Mouse (Mus musculus): ENCODE measurements around the gene Setd2. TPM values are rescaled to one million over a fixed set of nuclear protein-coding genes. Genes with fewer than 3 reads are reported as not detected.
A peak's percentile ranks its signal among the peaks of the same experiment; 100 is the strongest.

The Setd2 gene
- total and polyA plus RNA-seq, 3 experiments, result 28.2 to 105 (median 59.2) TPM

DNA sequence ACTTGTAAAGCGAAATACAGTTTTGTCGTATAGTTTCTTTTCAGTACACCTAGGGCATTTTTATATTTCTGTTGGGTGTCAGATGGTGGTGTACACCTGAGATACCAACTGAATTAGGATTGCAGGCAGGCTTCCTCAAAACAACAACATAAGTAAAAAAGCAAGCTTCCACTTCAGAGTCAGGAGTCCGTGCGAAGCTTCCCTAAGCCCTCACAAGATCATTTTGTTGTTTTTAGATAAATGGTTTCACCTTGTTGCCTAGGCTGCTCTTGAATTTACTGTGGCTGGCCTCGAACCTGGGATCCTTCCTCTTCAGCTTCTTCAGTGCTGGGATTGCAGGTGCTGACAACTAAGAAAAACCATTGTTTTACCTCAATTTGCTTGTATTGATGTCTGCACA lies 1.2 kb downstream of the Setd2 start:
- peak overlapping the region; percentile 100 for H3K9ac ChIP-seq (ENCODE audit: control insufficient read depth, low read depth, low read length, poor library complexity, severe bottlenecking)
- peak; percentile 57 for DNase-seq (ENCODE audit: low read depth, low spot score)
- peaks cover 13 to 26% of the 10 kb centered on the region in 2 experiments for H3K4me1 ChIP-seq (ENCODE audit: control insufficient read depth in 1 of 2, insufficient read depth in 2 of 2, low read length in 2 of 2)
- peaks cover 12 to 55% of the 10 kb centered on the region in 2 experiments for H3K36me3 ChIP-seq (ENCODE audit: control insufficient read depth in 1 of 2, insufficient read depth in 2 of 2, low read length in 2 of 2)
- peak overlapping the region; percentile 92 to 98 for H3K4me3 ChIP-seq (ENCODE audit: control insufficient read depth in 1 of 2, insufficient read depth in 1 of 2, low read depth in 2 of 2, low read length in 2 of 2)
- no peaks in the 10 kb centered on the region for H3K9me3 ChIP-seq (replicated peaks; ENCODE audit: insufficient read depth, low read length)
- H3K27ac ChIP-seq (ENCODE audit: control insufficient read depth, low read depth, low read length), result no peak overlapping the region
- H3K79me2 ChIP-seq (ENCODE audit: control insufficient read depth, insufficient read depth, low read length, poor library complexity), result peaks cover 64% of the 10 kb centered on the region
- H3K27me3 ChIP-seq (ENCODE audit: control insufficient read depth in 1 of 2, insufficient read depth in 2 of 2, low read length in 2 of 2), result no peaks in the 10 kb centered on the region
- TF ChIP-seq TBP (IDR thresholded peaks at IDR 0.05; ENCODE audit: low read depth, low read length) (no peak), GATA1 (IDR thresholded peaks at IDR 0.05; ENCODE audit: low read depth, low read length) (no peak), SIN3A (IDR thresholded peaks at IDR 0.05; ENCODE audit: low read length) (peak; percentile 8; the same call in 1 of the 2 replicates)

DNA sequence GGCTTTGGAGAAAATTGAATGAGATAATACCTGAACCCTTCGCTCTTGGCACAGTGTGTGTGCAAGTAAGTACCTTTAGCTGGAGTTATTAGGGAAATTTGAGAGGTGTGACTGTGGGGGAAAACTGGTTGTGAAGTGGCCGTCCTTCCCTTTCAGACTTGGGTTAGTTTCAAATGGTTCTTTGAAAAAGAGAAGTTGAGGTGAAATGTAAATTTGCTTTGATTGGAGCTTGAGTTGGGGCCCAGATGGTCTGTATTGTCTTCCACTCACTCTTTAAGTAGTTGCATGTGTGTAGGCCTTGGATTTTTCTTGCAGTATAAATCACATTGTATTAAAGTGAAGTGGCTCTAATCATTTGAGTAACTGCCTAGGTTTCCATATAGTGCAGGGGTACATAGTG lies 2.7 kb downstream of the Setd2 start:
- peaks cover 15 to 55% of the 10 kb centered on the region in 2 experiments for H3K36me3 ChIP-seq (ENCODE audit: control insufficient read depth in 1 of 2, insufficient read depth in 2 of 2, low read length in 2 of 2)
- peaks cover 74% of the 10 kb centered on the region for H3K79me2 ChIP-seq (ENCODE audit: control insufficient read depth, insufficient read depth, low read length, poor library complexity)
- H3K4me3 ChIP-seq (ENCODE audit: control insufficient read depth in 1 of 2, insufficient read depth in 1 of 2, low read depth in 2 of 2, low read length in 2 of 2), result no peak overlapping the region
- TF ChIP-seq POLR2AphosphoS2 (IDR thresholded peaks at IDR 0.05; ENCODE audit: low read length), result no peak
- TF ChIP-seq RCOR1 (IDR thresholded peaks at IDR 0.05; ENCODE audit: low read depth, low read length), result peak; percentile 55; the same call in 1 of the 2 replicates
- H3K9me3 ChIP-seq (replicated peaks; ENCODE audit: insufficient read depth, low read length), result no peaks in the 10 kb centered on the region
- no peak overlapping the region for H3K9ac ChIP-seq (ENCODE audit: control insufficient read depth, low read depth, low read length, poor library complexity, severe bottlenecking)
- no peak overlapping the region for H3K27ac ChIP-seq (ENCODE audit: control insufficient read depth, low read depth, low read length)
- peak; percentile 50 for DNase-seq (ENCODE audit: low read depth, low spot score)
- peaks cover 13 to 26% of the 10 kb centered on the region in 2 experiments for H3K4me1 ChIP-seq (ENCODE audit: control insufficient read depth in 1 of 2, insufficient read depth in 2 of 2, low read length in 2 of 2)
- H3K27me3 ChIP-seq (ENCODE audit: control insufficient read depth in 1 of 2, insufficient read depth in 2 of 2, low read length in 2 of 2), result no peaks in the 10 kb centered on the region

DNA sequence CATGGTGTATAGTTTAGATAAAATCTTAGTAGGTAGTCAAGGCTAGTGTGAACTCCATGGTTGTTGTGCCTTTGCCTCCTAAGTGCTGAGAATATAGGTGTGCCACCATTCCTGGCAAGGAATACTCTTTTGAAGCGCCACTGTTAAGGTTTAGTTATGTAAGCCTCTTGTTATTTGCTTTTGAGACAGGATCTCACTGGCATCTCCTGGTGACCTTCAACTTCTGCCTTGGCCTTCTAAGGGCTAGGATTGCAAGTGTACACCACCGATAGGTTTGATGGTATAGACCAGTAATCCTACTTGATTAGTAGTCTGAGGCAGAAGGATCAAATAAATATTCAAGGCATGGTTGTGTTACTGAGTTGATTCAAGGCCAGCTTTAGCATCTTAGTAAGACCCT lies 4.2 kb downstream of the Setd2 start:
- Histone ChIP-seq H3K4me3 (ENCODE audit: control insufficient read depth in 1 of 2, insufficient read depth in 1 of 2, low read depth in 2 of 2, low read length in 2 of 2) (no peak overlapping the region), H3K9ac (ENCODE audit: control insufficient read depth, low read depth, low read length, poor library complexity, severe bottlenecking) (no peak overlapping the region), H3K4me1 (ENCODE audit: control insufficient read depth in 1 of 2, insufficient read depth in 2 of 2, low read length in 2 of 2) (peaks cover 20 to 21% of the 10 kb centered on the region in 2 experiments), H3K79me2 (ENCODE audit: control insufficient read depth, insufficient read depth, low read length, poor library complexity) (peaks cover 85% of the 10 kb centered on the region), H3K27ac (ENCODE audit: control insufficient read depth, low read depth, low read length) (no peak overlapping the region), H3K9me3 (replicated peaks; ENCODE audit: insufficient read depth, low read length) (no peaks in the 10 kb centered on the region), H3K36me3 (ENCODE audit: control insufficient read depth in 1 of 2, insufficient read depth in 2 of 2, low read length in 2 of 2) (peaks cover 15 to 47% of the 10 kb centered on the region in 2 experiments), H3K27me3 (ENCODE audit: control insufficient read depth in 1 of 2, insufficient read depth in 2 of 2, low read length in 2 of 2) (no peaks in the 10 kb centered on the region)
- no peak for TF ChIP-seq GABPA (IDR thresholded peaks at IDR 0.05; ENCODE audit: low read depth, low read length)
- DNase-seq (ENCODE audit: low read depth, low spot score), result no peak

DNA sequence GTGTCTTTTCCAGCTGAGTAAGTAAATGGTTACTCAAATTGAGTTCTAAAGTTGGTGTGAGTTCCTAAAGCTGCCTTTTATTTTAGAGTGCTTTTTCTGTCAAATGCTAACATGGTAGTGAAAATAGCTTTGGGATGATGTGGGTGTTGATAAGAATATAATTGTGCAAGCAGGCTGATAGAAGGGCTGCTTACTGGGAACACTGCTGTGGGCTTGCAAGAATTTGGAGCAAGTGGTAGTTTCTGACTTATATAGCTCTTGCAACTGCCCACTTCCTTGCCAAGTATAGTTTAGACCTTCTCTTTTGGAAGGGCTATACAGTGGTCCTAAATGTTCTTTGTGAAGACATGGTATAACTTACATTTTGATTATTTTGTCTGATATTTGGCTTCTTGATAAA lies 6.1 kb downstream of the Setd2 start:
- no peak for TF ChIP-seq E2F4 (IDR thresholded peaks at IDR 0.05; ENCODE audit: borderline replicate concordance, low read depth, low read length)
- no peak for TF ChIP-seq BHLHE40 (IDR thresholded peaks at IDR 0.05; ENCODE audit: borderline replicate concordance, low read depth, low read length)
- TF ChIP-seq TCF12 (IDR thresholded peaks at IDR 0.05; ENCODE audit: low read depth, low read length), result no peak
- no peak for TF ChIP-seq HCFC1 (IDR thresholded peaks at IDR 0.05; ENCODE audit: low read depth, low read length)
- TF ChIP-seq RAD21 (IDR thresholded peaks at IDR 0.05; ENCODE audit: low read depth, low read length), result no peak
- TF ChIP-seq MAFK (IDR thresholded peaks at IDR 0.05; ENCODE audit: borderline replicate concordance, low read depth, low read length), result no peak
- TF ChIP-seq POLR2AphosphoS2 (IDR thresholded peaks at IDR 0.05; ENCODE audit: low read length), result no peak
- TF ChIP-seq NELFE (IDR thresholded peaks at IDR 0.05; ENCODE audit: low read depth, low read length), result no peak
- no peak for TF ChIP-seq TBP (IDR thresholded peaks at IDR 0.05; ENCODE audit: low read depth, low read length)
- no peak for TF ChIP-seq ZMIZ1 (IDR thresholded peaks at IDR 0.05; ENCODE audit: low read depth, low read length)
- Histone ChIP-seq H3K27ac (ENCODE audit: control insufficient read depth, low read depth, low read length) (no peak overlapping the region), H3K27me3 (ENCODE audit: control insufficient read depth in 1 of 2, insufficient read depth in 2 of 2, low read length in 2 of 2) (no peaks in the 10 kb centered on the region), H3K79me2 (ENCODE audit: control insufficient read depth, insufficient read depth, low read length, poor library complexity) (peaks cover 86% of the 10 kb centered on the region), H3K4me1 (ENCODE audit: control insufficient read depth in 1 of 2, insufficient read depth in 2 of 2, low read length in 2 of 2) (peaks cover 20 to 25% of the 10 kb centered on the region in 2 experiments), H3K36me3 (ENCODE audit: control insufficient read depth in 1 of 2, insufficient read depth in 2 of 2, low read length in 2 of 2) (peaks cover 15 to 50% of the 10 kb centered on the region in 2 experiments), H3K9ac (ENCODE audit: control insufficient read depth, low read depth, low read length, poor library complexity, severe bottlenecking) (no peak overlapping the region), H3K4me3 (ENCODE audit: control insufficient read depth in 1 of 2, insufficient read depth in 1 of 2, low read depth in 2 of 2, low read length in 2 of 2) (no peak overlapping the region), H3K9me3 (replicated peaks; ENCODE audit: insufficient read depth, low read length) (no peaks in the 10 kb centered on the region)
- no peak for DNase-seq (ENCODE audit: low read depth, low spot score)

All from MEL (cell line).